Mouse (Mus musculus) embryonic facial prominence, embryonic 10.5 days (tissue): ENCODE results near the gene Slc27a3. TPM values are rescaled to one million over a fixed set of nuclear protein-coding genes. Genes with fewer than 3 reads are reported as not detected.
"Not testable (repeated sequence)": the region's sequence is repeated elsewhere in the genome, so short reads cannot be mapped to it uniquely, and the experiment has no call there.

ENCODE experiments used
- DNase-seq: peaks from one replicate; pipeline ENCODE4 v3.0.0-alpha.2; 2017; ENCODE audit warnings: low spot score
- H3K27ac ChIP-seq: fragments of 300-500 bp; sonication (generic); replicated peaks from 2 replicates; pipeline ENCODE4 v1.5.1; 2016; ENCODE audit warnings: mild to moderate bottlenecking
- H3K27me3 ChIP-seq: fragments of 300-500 bp; sonication (generic); replicated peaks from 2 replicates; pipeline ENCODE4 v1.6.1; 2016; ENCODE audit warnings: low read depth, mild to moderate bottlenecking; ENCODE audit not compliant: poor library complexity, severe bottlenecking
- H3K36me3 ChIP-seq: fragments of 300-500 bp; sonication (generic); replicated peaks from 2 replicates; pipeline ENCODE4 v1.6.1; 2016; ENCODE audit warnings: mild to moderate bottlenecking, moderate library complexity
- H3K4me1 ChIP-seq: fragments of 300-500 bp; sonication (generic); 2 replicates; pipeline ENCODE4 v1.6.1; 2016
- H3K4me3 ChIP-seq: fragments of 300-500 bp; sonication (generic); 2 replicates; pipeline ENCODE4 v1.5.1; 2016; ENCODE audit warnings: mild to moderate bottlenecking, moderate library complexity
- H3K9me3 ChIP-seq: fragments of 300-500 bp; sonication (generic); 2 replicates; pipeline ENCODE4 v1.6.1; 2016; ENCODE audit warnings: mild to moderate bottlenecking
- WGBS: fragments of 180-500 bp; shearing (Covaris S2); methylation state at CpG from one replicate; pipeline ENCODE4 v1.1.7; 2016; 5-methylcytosine and 5-hydroxymethylcytosine counted together
- polyA plus RNA-seq: library from polyadenylated mRNA; unstranded; fragments of >200 nt; fragmentation: Nextera tagmentation; extraction: Ambion mirVana; gene quantifications from 2 replicates; pipeline ENCODE4 v1.2.1, GENCODE M21; 2016

Slc27a3 gene
- polyA plus RNA-seq, 1 experiment from 2014 or later, result 29.4 TPM

DNA sequence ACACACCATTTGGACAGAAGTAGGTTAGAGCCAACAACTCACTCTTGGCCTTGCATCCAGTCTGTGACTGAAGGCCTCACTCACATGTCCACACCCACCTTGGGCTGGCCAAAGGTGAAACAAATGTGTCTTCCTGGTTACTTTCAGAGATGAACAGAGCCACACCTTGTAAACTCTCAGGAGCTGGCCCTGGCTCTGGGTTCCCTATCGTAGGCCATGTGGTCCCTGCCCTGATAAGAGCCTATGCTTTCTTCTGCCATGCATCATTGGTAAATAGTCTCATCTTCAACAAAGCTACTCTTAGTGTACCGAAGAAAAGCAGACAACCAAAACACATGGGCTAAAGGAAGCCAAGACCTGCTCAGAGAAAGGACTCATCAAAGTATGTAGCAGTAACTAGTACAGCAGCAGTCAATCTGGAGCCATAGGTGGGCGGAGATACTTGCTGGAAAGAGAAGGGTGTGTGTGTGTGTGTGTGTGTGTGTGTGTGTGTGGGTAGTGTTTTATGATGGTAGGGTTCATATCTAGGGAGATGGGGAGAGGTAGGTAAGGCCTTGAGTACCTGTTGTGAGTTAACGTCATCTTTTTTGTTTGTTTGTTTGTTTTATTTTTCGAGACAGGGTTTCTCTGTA lies 22.6 kb downstream of the Slc27a3 start:
- H3K4me3 ChIP-seq, result no peak overlapping the region
- WGBS, result 89% methylated on average over 5 of the region's 5 CpGs
- no peak overlapping the region for H3K27ac ChIP-seq
- no peaks in the 10 kb centered on the region; the same call in 1 of the 2 replicates for H3K4me1 ChIP-seq
- peaks cover 18% of the 10 kb centered on the region for H3K36me3 ChIP-seq
- H3K27me3 ChIP-seq, result no peaks in the 10 kb centered on the region
- H3K9me3 ChIP-seq, result no peaks in the 10 kb centered on the region
- DNase-seq, result no peak

DNA sequence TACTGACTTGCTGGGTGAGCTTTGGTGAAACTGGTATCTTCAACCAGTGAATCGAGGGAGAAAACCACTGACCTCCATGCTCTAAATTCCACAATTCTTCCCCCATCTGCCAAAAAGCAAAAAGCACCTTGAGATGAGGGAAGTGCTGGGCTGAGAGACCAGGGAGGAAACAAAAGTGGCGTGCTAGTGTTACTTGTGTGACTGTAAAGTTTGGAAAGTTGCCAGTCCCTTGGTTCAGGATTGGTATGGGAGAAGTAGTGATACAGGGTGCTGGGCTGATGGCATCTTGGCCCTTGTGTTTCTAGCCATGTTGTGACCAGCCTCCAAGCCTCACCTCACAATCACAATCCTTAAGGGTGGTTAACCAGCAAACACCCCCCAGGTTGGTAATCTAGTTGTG lies 27.4 kb downstream of the Slc27a3 start:
- H3K27ac ChIP-seq, result no peak overlapping the region
- no peaks in the 10 kb centered on the region for H3K4me1 ChIP-seq
- no peak for DNase-seq
- peaks cover 59% of the 10 kb centered on the region for H3K36me3 ChIP-seq
- 92% methylated on average over 2 of the region's 2 CpGs for WGBS
- no peaks in the 10 kb centered on the region for H3K9me3 ChIP-seq
- no peak overlapping the region for H3K4me3 ChIP-seq
- H3K27me3 ChIP-seq, result no peaks in the 10 kb centered on the region

DNA sequence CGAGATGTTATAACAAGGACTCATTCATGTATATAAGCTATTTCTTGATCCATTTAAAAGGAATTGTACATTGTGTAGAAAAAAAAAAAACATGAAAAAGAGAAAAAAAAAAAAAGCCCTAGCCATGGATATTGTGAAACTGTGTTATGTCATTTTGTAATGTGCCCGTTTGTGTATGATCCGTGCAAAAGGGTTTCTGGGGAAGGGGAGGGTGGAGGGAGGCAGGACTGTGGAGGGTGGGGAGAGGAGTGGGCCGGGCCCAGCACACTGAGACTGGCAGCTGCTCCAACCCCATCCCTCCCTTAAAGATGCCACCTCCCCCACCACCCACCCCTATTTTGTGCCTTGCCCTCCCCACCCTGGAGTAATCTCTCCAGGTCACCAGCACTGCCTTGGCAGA lies 28.3 kb downstream of the Slc27a3 start:
- 94% methylated on average over 4 of the region's 4 CpGs for WGBS
- no peaks in the 10 kb centered on the region for H3K9me3 ChIP-seq
- H3K27me3 ChIP-seq, result no peaks in the 10 kb centered on the region
- H3K36me3 ChIP-seq, result peaks cover 67% of the 10 kb centered on the region
- H3K4me1 ChIP-seq, result no peaks in the 10 kb centered on the region
- no peak overlapping the region for H3K27ac ChIP-seq
- DNase-seq, result no peak
- no peak overlapping the region for H3K4me3 ChIP-seq

DNA sequence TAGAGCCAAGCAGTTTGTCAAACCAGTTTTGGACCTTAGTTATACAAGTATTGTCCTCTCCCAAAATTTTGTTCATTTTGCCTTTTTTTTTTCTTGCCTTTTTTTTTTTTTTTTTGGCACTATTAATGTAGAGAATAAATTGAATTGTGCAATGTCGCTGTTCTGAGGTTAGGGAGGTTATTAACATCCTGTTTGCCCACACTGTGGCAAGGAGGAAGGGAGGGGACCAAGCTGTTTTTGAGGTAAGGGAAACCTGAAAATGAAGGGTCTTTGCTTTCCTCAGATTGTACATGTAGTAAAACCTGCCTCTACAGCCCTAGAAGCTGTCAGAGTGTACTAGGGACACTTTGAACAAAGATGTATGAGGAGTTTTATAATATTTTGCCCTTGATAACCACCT lies 30.5 kb downstream of the Slc27a3 start:
- no peaks in the 10 kb centered on the region for H3K27me3 ChIP-seq
- no peak for DNase-seq
- no peaks in the 10 kb centered on the region for H3K4me1 ChIP-seq
- H3K9me3 ChIP-seq, result no peaks in the 10 kb centered on the region
- H3K36me3 ChIP-seq, result peaks cover 90% of the 10 kb centered on the region
- H3K27ac ChIP-seq, result no peak overlapping the region
- no peak overlapping the region for H3K4me3 ChIP-seq
- WGBS, result 83% methylated on average over 1 of the region's 1 CpGs

DNA sequence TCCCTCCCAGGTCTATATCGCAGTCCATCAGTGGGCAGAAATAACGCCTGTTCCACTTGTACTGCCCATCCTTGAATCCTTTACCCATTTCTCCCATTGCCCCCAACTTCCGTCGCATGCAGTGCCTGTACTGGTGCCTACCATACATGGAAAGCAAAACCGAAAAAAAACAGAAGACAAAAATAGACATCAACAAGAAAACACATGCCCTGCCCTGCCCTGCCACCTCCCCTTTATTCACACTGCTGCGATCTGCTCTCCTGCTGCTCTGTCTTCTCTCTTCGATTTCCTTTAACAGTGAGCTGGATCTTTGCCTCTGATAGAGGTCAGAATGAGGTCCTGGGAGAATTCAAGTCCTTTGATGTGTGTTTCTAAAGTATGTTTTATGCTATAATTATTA lies 31.8 kb downstream of the Slc27a3 start:
- Histone ChIP-seq H3K9me3 (no peaks in the 10 kb centered on the region), H3K36me3 (peaks cover 92% of the 10 kb centered on the region), H3K4me3 (no peak overlapping the region), H3K4me1 (no peaks in the 10 kb centered on the region), H3K27ac (no peak overlapping the region), H3K27me3 (no peaks in the 10 kb centered on the region)
- no peak for DNase-seq
- WGBS, result 97% methylated on average over 7 of the region's 7 CpGs

DNA sequence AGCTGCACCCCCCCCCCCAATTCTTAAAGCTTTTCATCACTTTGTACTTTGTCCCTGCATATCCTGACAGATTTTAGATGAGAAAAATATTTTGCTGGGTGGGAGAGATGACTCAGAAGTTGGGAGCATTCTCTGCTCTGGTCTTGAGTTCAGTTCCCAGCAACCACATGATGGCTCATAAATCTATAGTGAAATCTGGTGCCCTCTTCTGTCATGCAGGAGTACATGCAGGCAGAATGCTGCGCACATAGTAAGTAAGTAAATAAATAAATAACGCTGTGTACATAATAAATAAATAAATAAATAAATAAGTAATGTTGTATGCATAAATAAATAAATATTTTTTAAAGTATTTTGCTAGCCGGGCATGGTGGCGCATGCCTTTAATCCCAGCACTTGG lies 41.9 kb downstream of the Slc27a3 start:
- no peak for DNase-seq
- H3K27ac ChIP-seq, result no peak overlapping the region
- WGBS, result 95% methylated on average over 4 of the region's 4 CpGs
- no peak overlapping the region for H3K4me3 ChIP-seq
- no peaks in the 10 kb centered on the region for H3K9me3 ChIP-seq
- H3K36me3 ChIP-seq, result peaks cover 81% of the 10 kb centered on the region
- no peaks in the 10 kb centered on the region for H3K27me3 ChIP-seq
- H3K4me1 ChIP-seq, result no peaks in the 10 kb centered on the region

DNA sequence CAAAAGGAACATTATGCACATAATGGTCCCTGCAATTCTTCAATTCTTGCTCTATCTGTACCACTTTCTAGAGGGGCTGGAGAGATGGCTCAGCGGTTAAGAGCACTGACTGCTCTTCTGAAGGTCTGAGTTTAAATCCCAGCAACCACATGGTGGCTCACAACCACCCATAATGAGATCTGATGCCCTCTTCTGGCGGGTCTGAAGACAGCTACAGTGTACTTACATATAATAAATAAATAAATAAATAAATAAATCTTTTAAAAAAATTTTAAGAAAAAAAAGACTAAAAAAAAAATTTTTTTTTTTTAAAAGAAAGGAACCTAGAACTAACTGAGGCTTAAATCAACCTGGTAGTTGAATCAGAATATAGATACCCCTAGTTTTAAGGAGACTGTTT lies 46.9 kb downstream of the Slc27a3 start:
- H3K4me1 ChIP-seq, DNase-seq, H3K9me3 ChIP-seq, H3K4me3 ChIP-seq, H3K27me3 ChIP-seq, H3K27ac ChIP-seq: not testable (repeated sequence)
- WGBS, result 52% methylated on average over 2 of the region's 2 CpGs
- H3K36me3 ChIP-seq, result peaks cover 59% of the 10 kb centered on the region

DNA sequence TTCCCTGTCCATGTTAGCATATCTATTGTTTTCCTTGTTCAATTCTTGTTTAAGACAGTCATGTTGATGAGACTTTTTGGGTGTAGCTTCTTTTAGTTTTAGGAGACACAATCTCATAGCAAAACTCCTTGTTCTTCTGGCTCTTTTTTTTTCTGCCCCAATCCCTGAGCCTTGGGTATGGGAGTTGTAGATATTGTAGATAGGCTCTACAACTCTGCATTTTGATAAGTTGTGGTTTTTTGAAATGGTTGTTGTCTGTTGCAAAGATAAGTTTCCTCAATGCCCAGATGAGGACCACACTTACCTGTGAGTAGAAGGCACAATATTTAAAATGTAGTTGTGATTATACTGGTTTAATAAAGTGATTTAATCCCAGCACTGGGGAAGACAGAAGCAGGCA lies 49.6 kb downstream of the Slc27a3 start:
- Histone ChIP-seq H3K27ac (no peak overlapping the region), H3K4me1 (no peaks in the 10 kb centered on the region), H3K9me3 (no peaks in the 10 kb centered on the region), H3K27me3 (no peaks in the 10 kb centered on the region), H3K4me3 (no peak overlapping the region), H3K36me3 (peaks cover 32% of the 10 kb centered on the region)
- no peak for DNase-seq

DNA sequence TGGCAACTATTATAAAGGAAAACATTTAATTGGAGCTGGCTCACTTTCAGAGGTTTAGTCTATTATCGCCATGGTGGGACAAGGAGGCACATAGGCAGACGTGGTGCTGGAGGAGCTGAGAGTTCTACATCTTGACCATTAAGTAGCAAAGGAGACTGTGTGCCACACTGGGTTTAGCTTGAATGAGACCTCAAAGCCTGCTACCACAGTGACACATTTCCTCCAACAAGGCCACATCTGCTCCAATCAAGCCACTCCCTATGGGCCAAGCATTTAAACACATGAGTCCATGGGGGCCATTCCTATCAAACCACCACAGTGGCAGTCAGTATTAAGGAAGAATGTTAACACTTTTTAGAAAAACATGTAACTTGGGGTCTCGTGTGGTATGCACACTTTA lies 51.5 kb downstream of the Slc27a3 start:
- DNase-seq, result no peak
- Histone ChIP-seq H3K36me3 (peaks cover 20% of the 10 kb centered on the region), H3K9me3 (no peaks in the 10 kb centered on the region), H3K27me3 (no peaks in the 10 kb centered on the region), H3K4me1 (no peaks in the 10 kb centered on the region), H3K4me3 (no peak overlapping the region), H3K27ac (no peak overlapping the region)
- WGBS, result 87% methylated on average over 3 of the region's 3 CpGs

DNA sequence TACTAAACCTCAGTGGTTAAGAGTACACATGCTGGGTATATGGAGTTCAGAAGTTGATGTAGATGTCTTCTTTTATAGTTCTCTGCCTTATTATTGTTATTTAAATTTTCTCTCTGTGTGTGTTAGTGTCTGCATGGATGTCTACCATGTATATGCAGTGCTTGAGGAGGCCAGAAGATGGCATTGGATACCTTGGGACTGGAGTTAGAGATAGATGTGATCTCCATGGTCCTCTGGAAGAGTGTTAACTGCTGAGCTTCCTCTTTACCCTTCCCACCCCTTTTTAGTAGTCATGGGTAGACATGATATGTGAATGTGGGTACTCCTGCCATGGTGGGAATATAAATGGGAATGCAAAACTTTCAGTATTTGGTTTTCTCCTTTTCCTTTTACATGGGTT lies 54.2 kb downstream of the Slc27a3 start:
- no peaks in the 10 kb centered on the region for H3K4me1 ChIP-seq
- no peaks in the 10 kb centered on the region for H3K36me3 ChIP-seq
- no peaks in the 10 kb centered on the region for H3K27me3 ChIP-seq
- H3K4me3 ChIP-seq, result no peak overlapping the region
- H3K27ac ChIP-seq, result no peak overlapping the region
- no peaks in the 10 kb centered on the region for H3K9me3 ChIP-seq
- DNase-seq, result no peak

Other genes with a start within 250 kb of the Slc27a3 start
- 1,048 and 1,124 TPM in 2 replicates for gene Rps27, start 176.3 kb downstream of the Slc27a3 start, polyA plus RNA-seq
- gene Rab13, start 176.2 kb downstream of the Slc27a3 start, polyA plus RNA-seq, result 25.4 and 25.5 TPM in 2 replicates
- 79.3 and 81.4 TPM in 2 replicates for gene Jtb, start 158.3 kb downstream of the Slc27a3 start, polyA plus RNA-seq
- gene Creb3l4, start 146.4 kb downstream of the Slc27a3 start, polyA plus RNA-seq, result 4.2 and 6.1 TPM in 2 replicates
- gene Slc39a1, start 141.8 kb downstream of the Slc27a3 start, polyA plus RNA-seq, result 60.9 and 64.2 TPM in 2 replicates
- gene Crtc2, start 135.8 kb downstream of the Slc27a3 start, polyA plus RNA-seq, result 26.1 and 26.8 TPM in 2 replicates
- gene Dennd4b, start 124.8 kb downstream of the Slc27a3 start, polyA plus RNA-seq, result 4.3 and 5.3 TPM in 2 replicates
- gene Gatad2b, start 96.8 kb downstream of the Slc27a3 start, polyA plus RNA-seq, result 13.6 and 15.7 TPM in 2 replicates
- gene Ints3, start 43.7 kb upstream of the Slc27a3 start, polyA plus RNA-seq, result 42.8 and 46.3 TPM in 2 replicates
- gene Npr1, start 75.9 kb upstream of the Slc27a3 start, polyA plus RNA-seq, result 2.0 and 3.3 TPM in 2 replicates
- gene Ilf2, start 86.2 kb upstream of the Slc27a3 start, polyA plus RNA-seq, result 356 and 367 TPM in 2 replicates
- gene Snapin, start 101.1 kb upstream of the Slc27a3 start, polyA plus RNA-seq, result 55.5 and 57.2 TPM in 2 replicates
- 181 and 188 TPM in 2 replicates for gene Chtop, start 119.6 kb upstream of the Slc27a3 start, polyA plus RNA-seq
- 5.7 and 6.4 TPM in 2 replicates for gene S100a1, start 124.5 kb upstream of the Slc27a3 start, polyA plus RNA-seq
- 8.3 and 8.5 TPM in 2 replicates for gene S100a13, start 124.5 kb upstream of the Slc27a3 start, polyA plus RNA-seq
- gene S100a14, start 136.9 kb upstream of the Slc27a3 start, polyA plus RNA-seq, result not detected in 2 replicates
- gene S100a16, start 147.3 kb upstream of the Slc27a3 start, polyA plus RNA-seq, result 32.9 and 34.7 TPM in 2 replicates
- 0.44 TPM in 1 of 2 replicates, not detected in the other for gene S100a3, start 170.6 kb upstream of the Slc27a3 start, polyA plus RNA-seq
- not detected in 2 replicates for gene S100a2, start 200.3 kb upstream of the Slc27a3 start, polyA plus RNA-seq
- gene Gm42674, start 212.0 kb upstream of the Slc27a3 start, polyA plus RNA-seq, result not detected in 2 replicates
- gene S100a4, start 213.8 kb upstream of the Slc27a3 start, polyA plus RNA-seq, result 1.1 TPM in 1 of 2 replicates, not detected in the other
- gene S100a5, start 218.6 kb upstream of the Slc27a3 start, polyA plus RNA-seq, result not detected in 2 replicates
- gene S100a6, start 222.9 kb upstream of the Slc27a3 start, polyA plus RNA-seq, result 17.7 and 21.3 TPM in 2 replicates